Mouse (Mus musculus) heart, adult 2 months (tissue): ENCODE measurements at regions not wholly inside any gene's neighbourhood (a gene's known extent, or its start where the extent isn't known, plus 50 kb on each side); places are given as distances from the start of the nearest gene placed in this dataset.

Experiments
- CTCF ChIP-seq: fragments of 200-600 bp; IDR thresholded peaks from 2 replicates; pipeline ENCODE4 v1.8.1; 2022; ENCODE audit warnings: antibody characterized with exemption, mild to moderate bottlenecking, moderate library complexity
- POLR2A ChIP-seq: fragments of 200-500 bp; IDR thresholded peaks from 2 replicates; pipeline ENCODE4 v1.6.1; 2011; ENCODE audit warnings: mild to moderate bottlenecking, low read depth, low read length, control low read depth; ENCODE audit not compliant: insufficient read depth

GRCm38 (mm10) chr13:101568985-101569631 is 198.9 kb downstream of the Pik3r1 start:
- TF ChIP-seq CTCF (no peak), POLR2A (no peak)
